Mouse (Mus musculus) A20 (cell line): ENCODE measurements around the gene Gm8334.
"Not testable (repeated sequence)": the region's sequence is repeated elsewhere in the genome, so short reads cannot be mapped to it uniquely, and the experiment has no call there.

Experiments used
- DNase-seq: peaks from one replicate; pipeline ENCODE4 v3.0.0-alpha.2; 2011; ENCODE audit warnings: low read depth, low spot score

Gene Gm8334

DNA sequence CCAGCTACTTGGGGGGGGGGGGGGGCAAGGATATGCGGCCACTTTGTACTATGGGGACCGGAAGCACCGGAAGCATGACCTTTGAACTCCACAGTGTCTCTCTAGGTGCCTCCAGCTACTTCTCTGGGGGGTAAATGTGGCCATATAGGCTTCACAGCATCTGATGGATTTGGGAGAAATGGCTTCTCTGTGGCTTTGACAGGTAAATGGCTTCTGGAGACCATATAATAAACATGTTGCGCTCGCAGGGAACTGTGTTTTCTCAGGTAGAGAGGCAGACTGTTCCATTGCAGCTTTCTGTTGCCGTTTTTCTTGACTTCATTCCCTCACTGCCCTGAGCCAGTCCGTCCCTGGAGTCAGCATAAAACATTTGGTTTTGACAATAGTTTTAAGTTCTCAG lies at the start of gene Gm8334:
TSS of gene Gm8334 (minus strand) at position 101 of the 400 bp plus-strand sequence.
- DNase-seq, result not testable (repeated sequence)

DNA sequence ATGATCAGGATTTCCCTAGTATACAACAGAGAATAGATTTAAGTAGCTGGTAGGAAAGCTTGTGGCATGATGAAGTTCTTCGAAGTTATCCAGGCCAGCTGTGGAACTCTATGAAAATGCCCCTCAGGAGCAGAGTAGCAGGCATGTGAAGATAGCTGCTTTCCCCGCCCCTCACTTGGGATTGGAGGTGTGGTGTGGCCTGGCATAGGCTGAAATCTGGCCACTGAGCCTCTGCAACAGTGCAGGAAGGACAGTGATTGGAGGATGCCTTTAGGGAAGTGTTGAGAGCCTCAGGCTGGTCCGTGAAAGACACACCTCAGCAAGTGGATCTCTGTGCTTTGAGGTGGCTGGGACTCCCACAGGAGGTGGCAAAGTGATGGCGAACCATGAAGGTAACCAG lies 48.3 kb upstream of the Gm8334 start, which contains the start of gene Gm15127:
TSS of gene Gm15127 (plus strand) at position 301 of the 400 bp plus-strand sequence.
- not testable (repeated sequence) for DNase-seq
